Mouse (Mus musculus): ENCODE data around the gene Orm1. TPM values are rescaled to one million over a fixed set of nuclear protein-coding genes. Genes with fewer than 3 reads are reported as not detected.
A peak's percentile ranks its signal among the peaks of the same experiment; 100 is the strongest.
"Not testable (repeated sequence)": the region's sequence is repeated elsewhere in the genome, so short reads cannot be mapped to it uniquely, and the experiment has no call there.

The Orm1 gene
- polyA plus RNA-seq, 1 experiment from 2014 or later: not detected

DNA sequence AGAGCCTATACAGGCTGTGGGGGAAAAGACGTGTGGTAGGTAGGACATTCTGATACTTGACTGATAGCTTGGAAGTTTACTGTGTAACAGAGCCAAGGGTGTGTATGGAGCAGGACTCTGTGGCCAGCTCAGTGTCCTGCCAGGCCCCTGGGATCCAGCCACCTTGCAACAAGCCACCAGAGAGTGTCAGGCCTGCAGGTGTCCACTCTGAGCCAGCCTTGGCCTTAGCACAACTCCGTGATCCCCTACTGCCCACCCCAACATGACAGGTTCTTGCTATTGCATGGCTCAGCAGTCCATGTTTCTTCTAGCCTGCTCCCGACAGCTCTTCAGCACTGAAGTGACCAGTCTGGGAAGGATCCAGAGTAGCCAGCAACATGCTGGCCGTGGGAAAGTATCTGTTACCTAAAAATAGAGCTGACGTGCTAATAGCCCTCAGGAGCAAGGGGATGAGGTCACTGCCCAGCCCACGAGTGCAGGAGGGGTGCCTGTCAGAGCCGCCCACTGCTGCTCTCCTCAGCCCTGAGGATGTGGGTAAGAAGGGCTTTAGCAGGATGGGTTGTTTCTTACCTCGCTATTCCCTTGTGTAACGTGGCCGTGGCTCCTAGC is 34.0 kb upstream of the Orm1 start:
- no peak overlapping the region for H3K27ac ChIP-seq (ENCODE audit: low read depth, low read length)
- no peaks in the 10 kb centered on the region for H3K36me3 ChIP-seq (ENCODE audit: control insufficient read depth, insufficient read depth, low read length)
- no peak for ATAC-seq (replicated peaks; ENCODE audit: low FRiP score)
- H3K27me3 ChIP-seq (ENCODE audit: control insufficient read depth, insufficient read depth, low read length): no peaks in the 10 kb centered on the region
- H3K4me2 ChIP-seq (ENCODE audit: low read depth, low read length, severe bottlenecking): no peak overlapping the region
- DNase-seq (ENCODE audit: low spot score): no peak
- WGBS: 72% methylated on average over 10 of the region's 10 CpGs
- H3K4me1 ChIP-seq (replicated peaks; ENCODE audit: control insufficient read depth, insufficient read depth, low read length): no peaks in the 10 kb centered on the region
- no peak overlapping the region for H3K9ac ChIP-seq (ENCODE audit: low read length)
- H3K4me3 ChIP-seq (ENCODE audit: low read depth, low read length): no peak overlapping the region
- no peaks in the 10 kb centered on the region for H3K9me3 ChIP-seq (ENCODE audit: control insufficient read depth, low read length)

DNA sequence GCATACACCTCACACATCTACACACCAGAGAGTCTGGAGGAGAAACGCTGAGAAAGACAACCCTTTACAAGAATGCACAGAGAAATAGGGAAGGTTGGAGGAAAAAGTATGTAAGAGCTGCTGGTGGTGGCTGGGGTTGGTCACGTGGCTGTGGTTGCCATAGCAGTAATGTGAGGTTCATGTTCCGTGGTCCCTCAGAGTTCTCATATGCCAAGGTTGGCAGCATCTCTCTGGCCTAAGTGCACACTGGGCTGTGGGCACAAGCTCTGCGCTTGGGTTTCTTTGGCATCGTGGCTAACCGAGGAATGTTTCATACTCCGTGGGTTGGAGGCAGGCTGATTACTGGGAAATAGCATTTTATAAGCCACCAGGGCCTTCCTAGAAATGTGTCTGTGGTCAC is 32.9 kb upstream of the Orm1 start:
- WGBS: 90% methylated on average over 7 of the region's 7 CpGs
- no peaks in the 10 kb centered on the region for H3K9me3 ChIP-seq (ENCODE audit: control insufficient read depth, low read length)
- H3K4me1 ChIP-seq (replicated peaks; ENCODE audit: control insufficient read depth, insufficient read depth, low read length): no peaks in the 10 kb centered on the region
- H3K36me3 ChIP-seq (ENCODE audit: control insufficient read depth, insufficient read depth, low read length): no peaks in the 10 kb centered on the region
- no peaks in the 10 kb centered on the region for H3K27me3 ChIP-seq (ENCODE audit: control insufficient read depth, insufficient read depth, low read length)
- DNase-seq (ENCODE audit: low spot score) (no peak), ATAC-seq (replicated peaks; ENCODE audit: low FRiP score) (no peak)
- H3K9ac ChIP-seq (ENCODE audit: low read length): no peak overlapping the region
- H3K4me2 ChIP-seq (ENCODE audit: low read depth, low read length, severe bottlenecking): no peak overlapping the region
- H3K27ac ChIP-seq (ENCODE audit: low read depth, low read length): no peak overlapping the region
- no peak overlapping the region for H3K4me3 ChIP-seq (ENCODE audit: low read depth, low read length)

DNA sequence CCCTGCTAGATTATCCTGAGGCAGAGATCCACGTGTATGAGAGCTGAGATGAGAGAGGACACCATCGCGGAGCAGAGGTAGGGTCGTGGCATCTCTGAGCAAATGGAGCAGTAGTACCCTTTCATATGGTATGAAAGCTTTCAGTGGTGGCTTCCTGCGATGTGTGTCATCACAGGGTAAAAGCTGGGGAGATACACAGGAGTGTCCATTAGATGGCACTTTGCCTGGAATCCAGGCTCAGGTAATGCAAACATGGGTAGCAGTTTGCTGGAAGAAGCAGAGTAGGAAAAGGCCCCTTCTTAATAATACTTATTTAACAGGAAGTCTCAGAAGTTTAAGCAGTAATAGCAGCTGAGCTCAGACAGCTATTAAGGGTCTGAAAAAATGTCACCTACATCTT is 30.3 kb upstream of the Orm1 start:
- no peaks in the 10 kb centered on the region for H3K36me3 ChIP-seq (ENCODE audit: control insufficient read depth, insufficient read depth, low read length)
- H3K27me3 ChIP-seq (ENCODE audit: control insufficient read depth, insufficient read depth, low read length): no peaks in the 10 kb centered on the region
- H3K4me3 ChIP-seq (ENCODE audit: low read depth, low read length): no peak overlapping the region
- H3K4me1 ChIP-seq (replicated peaks; ENCODE audit: control insufficient read depth, insufficient read depth, low read length): no peaks in the 10 kb centered on the region
- no peaks in the 10 kb centered on the region for H3K9me3 ChIP-seq (ENCODE audit: control insufficient read depth, low read length)
- no peak overlapping the region for H3K4me2 ChIP-seq (ENCODE audit: low read depth, low read length, severe bottlenecking)
- no peak overlapping the region for H3K9ac ChIP-seq (ENCODE audit: low read length)
- no peak for ATAC-seq (replicated peaks; ENCODE audit: low FRiP score)
- 74% methylated on average over 5 of the region's 5 CpGs for WGBS
- no peak overlapping the region for H3K27ac ChIP-seq (ENCODE audit: low read depth, low read length)
- no peak for DNase-seq (ENCODE audit: low spot score)

DNA sequence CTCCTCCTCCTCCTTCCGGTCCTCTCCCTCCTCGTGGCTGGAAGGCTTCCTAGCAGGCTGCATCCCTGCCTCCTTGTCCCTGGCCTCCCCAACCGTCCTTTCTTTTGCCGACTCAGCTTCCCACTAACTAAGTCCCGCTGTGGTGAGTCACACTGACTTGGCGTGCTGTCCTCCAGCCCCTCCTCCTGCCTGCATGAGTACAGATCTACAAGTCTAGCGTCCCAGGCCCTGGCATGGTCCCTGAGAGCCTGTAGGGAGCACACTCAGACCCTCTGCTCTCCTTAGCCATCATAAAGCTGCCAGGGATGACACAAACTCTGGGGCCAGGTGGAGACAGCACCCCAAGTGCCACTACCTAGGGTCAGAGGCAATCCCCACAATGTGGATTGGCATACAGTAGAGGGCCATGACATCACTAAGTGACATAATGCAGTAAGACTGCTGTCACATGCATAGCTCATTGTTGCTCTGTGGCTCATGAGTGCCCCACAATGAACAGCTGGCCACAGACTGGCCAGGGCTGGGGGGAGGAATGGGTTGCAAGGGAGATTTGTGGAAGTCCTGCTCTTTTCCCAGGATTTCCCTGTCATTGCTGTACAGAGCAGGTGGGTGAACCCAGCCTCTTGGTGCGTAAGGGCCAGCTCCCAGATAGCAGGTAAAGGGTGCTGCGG is 28.1 kb upstream of the Orm1 start:
- Histone ChIP-seq H3K27ac (ENCODE audit: low read depth, low read length) (no peak overlapping the region), H3K9ac (ENCODE audit: low read length) (no peak overlapping the region), H3K4me1 (replicated peaks; ENCODE audit: control insufficient read depth, insufficient read depth, low read length) (no peaks in the 10 kb centered on the region), H3K36me3 (ENCODE audit: control insufficient read depth, insufficient read depth, low read length) (no peaks in the 10 kb centered on the region), H3K4me3 (ENCODE audit: low read depth, low read length) (no peak overlapping the region), H3K9me3 (ENCODE audit: control insufficient read depth, low read length) (no peaks in the 10 kb centered on the region), H3K4me2 (ENCODE audit: low read depth, low read length, severe bottlenecking) (no peak overlapping the region), H3K27me3 (ENCODE audit: control insufficient read depth, insufficient read depth, low read length) (no peaks in the 10 kb centered on the region)
- 82% methylated on average over 9 of the region's 9 CpGs for WGBS
- ATAC-seq (replicated peaks; ENCODE audit: low FRiP score): no peak
- DNase-seq (ENCODE audit: low spot score): no peak

DNA sequence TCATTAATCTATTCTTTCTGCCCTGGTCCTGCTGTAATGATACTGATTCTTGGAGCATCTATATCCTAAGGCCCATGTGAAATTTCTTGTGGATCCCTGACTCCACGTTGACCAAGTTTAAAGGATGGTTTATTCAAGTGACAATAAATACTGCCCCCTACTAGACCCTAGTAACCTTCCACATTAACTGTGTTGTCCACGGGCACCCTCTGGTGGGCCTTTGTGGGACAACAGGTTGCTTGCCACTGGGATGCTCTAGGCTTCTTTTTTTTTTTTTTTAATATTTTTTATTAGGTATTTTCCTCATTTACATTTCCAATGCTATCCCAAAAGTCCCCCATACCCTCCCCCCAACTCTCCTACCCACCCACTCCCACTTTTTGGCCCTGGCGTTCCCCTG is 24.8 kb upstream of the Orm1 start:
- not testable (repeated sequence) for H3K4me3 ChIP-seq (ENCODE audit: low read depth, low read length); ATAC-seq (replicated peaks; ENCODE audit: low FRiP score); H3K9me3 ChIP-seq (ENCODE audit: control insufficient read depth, low read length); H3K4me2 ChIP-seq (ENCODE audit: low read depth, low read length, severe bottlenecking); H3K36me3 ChIP-seq (ENCODE audit: control insufficient read depth, insufficient read depth, low read length); H3K9ac ChIP-seq (ENCODE audit: low read length); H3K27me3 ChIP-seq (ENCODE audit: control insufficient read depth, insufficient read depth, low read length); H3K27ac ChIP-seq (ENCODE audit: low read depth, low read length); H3K4me1 ChIP-seq (replicated peaks; ENCODE audit: control insufficient read depth, insufficient read depth, low read length)
- peak; percentile 70 for DNase-seq (ENCODE audit: low spot score)
- WGBS: 32% methylated on average over 3 of the region's 3 CpGs

DNA sequence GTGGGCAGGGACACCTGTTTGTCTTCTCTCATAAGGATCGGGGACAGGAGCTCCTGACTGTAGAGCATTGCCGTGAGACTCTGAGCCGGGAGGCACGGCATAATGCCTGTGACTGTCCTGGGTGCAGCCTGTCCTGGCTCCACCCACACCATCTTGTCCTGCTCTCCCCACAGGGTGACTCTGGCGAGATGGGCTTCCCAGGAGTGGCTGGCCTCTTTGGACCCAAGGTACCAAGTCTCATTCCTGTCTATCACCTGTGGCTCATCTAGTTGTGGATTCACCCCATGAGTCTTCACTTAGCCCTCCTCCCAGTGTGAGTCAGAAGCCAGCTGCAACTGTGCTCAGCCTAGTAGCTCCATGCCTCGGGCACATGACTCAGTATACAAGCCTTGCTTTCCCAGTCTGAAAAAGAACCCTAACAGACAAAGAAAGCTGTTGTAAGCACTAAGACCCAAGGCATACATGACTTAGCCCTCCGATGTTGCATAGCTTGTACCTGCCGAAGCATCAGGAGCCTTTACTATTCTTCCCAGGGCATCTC is 21.0 kb upstream of the Orm1 start:
- Histone ChIP-seq H3K4me2 (ENCODE audit: low read depth, low read length, severe bottlenecking) (no peak overlapping the region), H3K27me3 (ENCODE audit: control insufficient read depth, insufficient read depth, low read length) (no peaks in the 10 kb centered on the region), H3K27ac (ENCODE audit: low read depth, low read length) (no peak overlapping the region), H3K9me3 (ENCODE audit: control insufficient read depth, low read length) (no peaks in the 10 kb centered on the region), H3K9ac (ENCODE audit: low read length) (no peak overlapping the region), H3K4me3 (ENCODE audit: low read depth, low read length) (no peak overlapping the region), H3K36me3 (ENCODE audit: control insufficient read depth, insufficient read depth, low read length) (no peaks in the 10 kb centered on the region), H3K4me1 (replicated peaks; ENCODE audit: control insufficient read depth, insufficient read depth, low read length) (no peaks in the 10 kb centered on the region)
- 85% methylated on average over 8 of the region's 8 CpGs for WGBS
- DNase-seq (ENCODE audit: low spot score): peak; percentile 50
- ATAC-seq (replicated peaks; ENCODE audit: low FRiP score): no peak

DNA sequence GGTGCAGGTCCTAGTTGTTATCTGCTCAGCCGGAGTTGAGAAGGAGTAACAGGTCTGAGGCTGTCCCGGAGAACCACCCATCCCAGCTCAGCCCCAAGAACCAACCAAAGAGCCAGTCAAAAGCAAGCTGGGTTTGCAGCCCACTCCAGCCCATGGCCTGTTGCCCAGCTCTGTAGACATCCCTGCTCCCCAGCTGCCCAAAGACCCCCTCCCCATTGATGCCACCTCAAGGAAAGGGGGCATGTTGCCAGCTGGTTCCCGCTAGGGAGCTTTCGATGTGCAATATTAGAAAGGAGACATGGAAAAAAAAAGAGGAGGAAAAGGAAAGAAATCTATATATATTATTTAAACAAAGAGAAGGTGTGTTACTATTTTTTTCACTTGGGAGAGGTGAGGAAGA is 11.0 kb upstream of the Orm1 start:
- no peak overlapping the region for H3K9ac ChIP-seq (ENCODE audit: low read length)
- H3K9me3 ChIP-seq (ENCODE audit: control insufficient read depth, low read length): no peaks in the 10 kb centered on the region
- no peaks in the 10 kb centered on the region for H3K27me3 ChIP-seq (ENCODE audit: control insufficient read depth, insufficient read depth, low read length)
- no peak overlapping the region for H3K4me2 ChIP-seq (ENCODE audit: low read depth, low read length, severe bottlenecking)
- no peak for DNase-seq (ENCODE audit: low spot score)
- WGBS: 98% methylated on average over 4 of the region's 4 CpGs
- no peak overlapping the region for H3K27ac ChIP-seq (ENCODE audit: low read depth, low read length)
- no peaks in the 10 kb centered on the region; the same call in 1 of the 2 replicates for H3K36me3 ChIP-seq (ENCODE audit: control insufficient read depth, insufficient read depth, low read length)
- H3K4me1 ChIP-seq (replicated peaks; ENCODE audit: control insufficient read depth, insufficient read depth, low read length): no peaks in the 10 kb centered on the region
- 0 out of 2 replicates have a peak, but pooled peaks have one; percentile 7 for ATAC-seq (replicated peaks; ENCODE audit: low FRiP score)
- H3K4me3 ChIP-seq (ENCODE audit: low read depth, low read length): no peak overlapping the region

DNA sequence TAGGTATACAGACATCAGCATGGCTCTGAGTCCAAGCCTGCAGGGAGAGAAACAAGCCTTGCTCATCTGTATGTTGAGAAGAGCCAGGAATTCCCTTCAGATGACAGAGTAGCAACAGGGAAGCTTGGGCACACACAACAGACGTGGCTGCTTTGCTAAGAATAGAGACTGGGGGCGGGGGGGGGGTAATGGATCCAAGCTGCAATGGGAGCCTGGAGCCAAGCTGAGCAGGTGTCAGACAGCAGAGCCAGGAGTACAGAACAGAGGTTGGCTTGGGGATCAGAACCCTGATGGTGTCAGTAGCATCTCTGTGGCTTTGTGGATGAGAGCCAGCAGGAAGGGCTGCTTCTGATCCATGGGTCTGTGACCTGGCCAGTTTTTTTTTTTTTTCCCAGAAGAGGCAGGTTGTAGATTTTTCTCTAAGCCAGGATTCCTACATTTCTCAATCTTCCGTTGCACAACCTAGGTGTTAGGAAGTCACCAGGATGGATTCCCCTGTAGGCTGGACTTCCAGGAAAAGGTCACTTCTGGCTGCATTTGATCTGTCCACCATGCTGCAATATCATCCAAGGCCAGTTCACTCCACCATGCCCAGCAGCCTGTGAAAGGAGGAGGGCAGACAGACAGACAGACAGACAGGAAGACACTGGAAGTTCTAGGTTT is 5.8 kb upstream of the Orm1 start:
- Histone ChIP-seq H3K27me3 (ENCODE audit: control insufficient read depth, insufficient read depth, low read length) (no peaks in the 10 kb centered on the region), H3K9me3 (ENCODE audit: control insufficient read depth, low read length) (no peaks in the 10 kb centered on the region), H3K4me2 (ENCODE audit: low read depth, low read length, severe bottlenecking) (no peak overlapping the region), H3K9ac (ENCODE audit: low read length) (no peak overlapping the region), H3K36me3 (ENCODE audit: control insufficient read depth, insufficient read depth, low read length) (no peaks in the 10 kb centered on the region), H3K4me3 (ENCODE audit: low read depth, low read length) (no peak overlapping the region), H3K27ac (ENCODE audit: low read depth, low read length) (no peak overlapping the region), H3K4me1 (replicated peaks; ENCODE audit: control insufficient read depth, insufficient read depth, low read length) (no peaks in the 10 kb centered on the region)
- peak; percentile 18 for DNase-seq (ENCODE audit: low spot score)
- WGBS: 68% methylated on average over 3 of the region's 3 CpGs
- ATAC-seq (replicated peaks; ENCODE audit: low FRiP score): no peak
